Mouse (Mus musculus) megakaryocyte, embryonic 14.5 days (primary cell): Measurements from ENCODE around the gene Nup88. TPM values are rescaled to one million over a fixed set of nuclear protein-coding genes. Genes with fewer than 3 reads are reported as not detected.
A peak's percentile ranks its signal among the peaks of the same experiment; 100 is the strongest.

Experiments
- H3K27me3 ChIP-seq: replicated peaks from 2 replicates; pipeline ENCODE3; 2012; ENCODE audit warnings: inconsistent platforms
- H3K36me3 ChIP-seq: replicated peaks from 2 replicates; pipeline ENCODE3; 2012; ENCODE audit warnings: low read length, inconsistent platforms, mixed read lengths
- H3K4me1 ChIP-seq: 2 replicates; pipeline ENCODE4 v1.6.1; 2012; ENCODE audit warnings: inconsistent platforms
- H3K4me3 ChIP-seq: replicated peaks from 2 replicates; pipeline ENCODE3; 2012; ENCODE audit warnings: moderate library complexity, mild to moderate bottlenecking, inconsistent platforms
- H3K9me3 ChIP-seq: 2 replicates; pipeline ENCODE4 v1.6.1; 2012; ENCODE audit warnings: inconsistent platforms
- FLI1 ChIP-seq: IDR thresholded peaks from 2 replicates; pipeline ENCODE4 v1.6.1; 2012; ENCODE audit warnings: low read length, inconsistent platforms, mixed read lengths
- GATA1 ChIP-seq: IDR thresholded peaks from 3 replicates; pipeline ENCODE4 v1.6.1; 2012; ENCODE audit warnings: mixed read lengths, low read length, inconsistent platforms, borderline replicate concordance
- polyA plus RNA-seq: library from polyadenylated mRNA; stranded (reverse); fragments of >175 nt; gene quantifications from 2 replicates; pipeline ENCODE4 v1.2.3, GENCODE M21; 2012; ENCODE audit warnings: low replicate concordance; ENCODE audit not compliant: insufficient read depth

Gene Nup88
- polyA plus RNA-seq: 18.2 and 21.9 TPM in 2 replicates

- peaks cover 64% of the 10 kb centered on the region for H3K36me3 ChIP-seq
- no peaks in the 10 kb centered on the region for H3K9me3 ChIP-seq
- H3K27me3 ChIP-seq: no peaks in the 10 kb centered on the region
- peaks cover 38% of the 10 kb centered on the region for H3K4me1 ChIP-seq
- H3K4me3 ChIP-seq: peak within 1 kb of the TSS; percentile 91
- TF ChIP-seq GATA1 (no peak), FLI1 (no peak)
Measured at GRCm38 (mm10) chr11:70969821-70970559, at the start of gene Nup88, which contains the start of gene Rpain. Gene Nup88 (minus strand): TSS chr11:70969973. Gene Rpain (plus strand): TSS chr11:70970213.

GRCm38 (mm10) chr11:71018416-71019200, 48.8 kb upstream of the Nup88 start:
- peak overlapping the region; percentile 98 for H3K4me3 ChIP-seq
- TF ChIP-seq GATA1 (no peak), FLI1 (no peak)
- peaks cover 56% of the 10 kb centered on the region for H3K36me3 ChIP-seq
- peaks cover 63% of the 10 kb centered on the region for H3K4me1 ChIP-seq
- H3K27me3 ChIP-seq: no peaks in the 10 kb centered on the region
- H3K9me3 ChIP-seq: no peaks in the 10 kb centered on the region

GRCm38 (mm10) chr11:71017051-71017450, 47.3 kb upstream of the Nup88 start:
- TF ChIP-seq GATA1 (no peak), FLI1 (no peak)
- peaks cover 56% of the 10 kb centered on the region for H3K36me3 ChIP-seq
- H3K9me3 ChIP-seq: no peaks in the 10 kb centered on the region
- H3K4me3 ChIP-seq: no peak overlapping the region
- H3K4me1 ChIP-seq: peaks cover 50% of the 10 kb centered on the region
- no peaks in the 10 kb centered on the region for H3K27me3 ChIP-seq

GRCm38 (mm10) chr11:71012743-71013142, 43.0 kb upstream of the Nup88 start:
- H3K4me3 ChIP-seq: no peak overlapping the region
- no peaks in the 10 kb centered on the region for H3K9me3 ChIP-seq
- H3K27me3 ChIP-seq: no peaks in the 10 kb centered on the region
- H3K4me1 ChIP-seq: peaks cover 38% of the 10 kb centered on the region
- TF ChIP-seq FLI1: no peak
- TF ChIP-seq GATA1: no peak
- peaks cover 90% of the 10 kb centered on the region for H3K36me3 ChIP-seq

GRCm38 (mm10) chr11:71008321-71008720, 38.5 kb upstream of the Nup88 start:
- no peak overlapping the region for H3K4me3 ChIP-seq
- TF ChIP-seq GATA1: no peak
- no peak for TF ChIP-seq FLI1
- peaks cover 71% of the 10 kb centered on the region for H3K36me3 ChIP-seq
- no peaks in the 10 kb centered on the region for H3K9me3 ChIP-seq
- H3K4me1 ChIP-seq: peaks cover 19% of the 10 kb centered on the region
- H3K27me3 ChIP-seq: no peaks in the 10 kb centered on the region

- no peak for TF ChIP-seq FLI1
- TF ChIP-seq GATA1: no peak
- Histone ChIP-seq H3K4me3 (no peak overlapping the region), H3K27me3 (no peaks in the 10 kb centered on the region), H3K9me3 (no peaks in the 10 kb centered on the region), H3K4me1 (peaks cover 24% of the 10 kb centered on the region), H3K36me3 (peaks cover 66% of the 10 kb centered on the region)
Measured at GRCm38 (mm10) chr11:71007831-71008230, 38.1 kb upstream of the Nup88 start.

- H3K4me3 ChIP-seq: no peak overlapping the region
- H3K9me3 ChIP-seq: no peaks in the 10 kb centered on the region
- peaks cover 60% of the 10 kb centered on the region for H3K36me3 ChIP-seq
- H3K4me1 ChIP-seq: peaks cover 32% of the 10 kb centered on the region
- no peak for TF ChIP-seq GATA1
- no peak for TF ChIP-seq FLI1
- no peaks in the 10 kb centered on the region for H3K27me3 ChIP-seq
Measured at GRCm38 (mm10) chr11:71007026-71007425, 37.3 kb upstream of the Nup88 start.

GRCm38 (mm10) chr11:71005046-71005445, 35.3 kb upstream of the Nup88 start:
- Histone ChIP-seq H3K9me3 (no peaks in the 10 kb centered on the region), H3K4me3 (peak overlapping the region; percentile 95), H3K4me1 (peaks cover 42% of the 10 kb centered on the region), H3K27me3 (no peaks in the 10 kb centered on the region), H3K36me3 (peaks cover 55% of the 10 kb centered on the region)
- no peak for TF ChIP-seq FLI1
- no peak for TF ChIP-seq GATA1

- H3K9me3 ChIP-seq: no peaks in the 10 kb centered on the region
- peaks cover 55% of the 10 kb centered on the region for H3K36me3 ChIP-seq
- H3K4me3 ChIP-seq: peak within 1 kb of the TSS; percentile 95
- no peaks in the 10 kb centered on the region for H3K27me3 ChIP-seq
- peaks cover 40% of the 10 kb centered on the region for H3K4me1 ChIP-seq
- TF ChIP-seq GATA1: no peak
- TF ChIP-seq FLI1: no peak
Measured at GRCm38 (mm10) chr11:71004316-71004773, 34.6 kb upstream of the Nup88 start, which contains the start of gene Dhx33. Gene Dhx33 (minus strand): TSS chr11:71004437.
